Mouse (Mus musculus) 3T3-L1 (cell line): ENCODE results near the gene 1700010B08Rik.

Experiments used
- DNase-seq: peaks from one replicate; pipeline ENCODE4 v3.0.0-alpha.2; 2015; ENCODE audit warnings: low read depth, low spot score

Gene 1700010B08Rik

DNA sequence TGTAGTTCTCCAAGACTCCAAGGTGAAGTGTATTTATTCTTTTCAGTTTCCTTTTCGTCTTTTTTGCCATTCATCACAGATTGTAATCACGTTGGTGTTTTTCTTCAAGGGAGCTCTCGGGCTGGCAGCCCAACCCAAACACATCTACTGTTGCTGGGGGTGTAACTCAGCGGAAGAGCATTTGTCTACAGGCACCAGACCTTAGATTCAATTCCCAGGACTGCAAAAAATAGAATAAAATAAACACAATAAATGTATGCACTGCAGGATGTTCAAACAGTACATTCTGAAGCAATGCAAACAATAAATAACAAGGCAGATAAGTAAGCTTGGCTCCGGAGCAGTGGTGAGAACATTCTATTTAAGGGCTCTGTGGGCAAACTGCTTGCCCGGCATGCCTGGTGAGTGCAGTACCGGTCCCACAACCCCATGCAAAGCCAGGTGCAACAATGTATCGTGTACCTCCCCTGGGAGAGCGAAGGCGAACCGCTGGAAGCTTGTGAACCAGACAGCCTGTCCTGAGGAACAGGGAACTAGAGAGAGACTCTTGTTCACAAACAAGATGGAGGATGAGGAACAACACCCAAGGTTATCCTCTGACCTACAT, 3.1 kb downstream of the 1700010B08Rik start:
- no peak for DNase-seq

DNA sequence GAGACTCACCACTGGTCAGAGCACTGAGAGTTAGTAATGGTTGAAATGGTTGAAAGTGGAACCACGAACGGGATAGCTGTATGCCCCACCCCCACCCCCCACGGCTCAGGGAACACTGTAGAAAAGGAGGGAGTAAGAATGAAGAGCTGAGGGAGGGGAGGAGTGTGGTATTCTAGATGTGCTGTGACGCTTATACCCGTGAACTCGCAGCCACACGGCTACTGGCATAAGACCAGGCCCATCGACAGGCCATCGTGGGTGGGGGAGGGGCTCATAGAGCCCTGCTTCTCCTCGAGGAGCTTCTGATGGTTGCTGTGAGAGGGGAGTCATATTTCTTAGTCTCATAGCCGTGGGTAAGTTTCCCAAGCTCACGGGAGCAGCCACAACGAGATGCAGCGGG, 5.2 kb downstream of the 1700010B08Rik start:
- DNase-seq, result no peak

DNA sequence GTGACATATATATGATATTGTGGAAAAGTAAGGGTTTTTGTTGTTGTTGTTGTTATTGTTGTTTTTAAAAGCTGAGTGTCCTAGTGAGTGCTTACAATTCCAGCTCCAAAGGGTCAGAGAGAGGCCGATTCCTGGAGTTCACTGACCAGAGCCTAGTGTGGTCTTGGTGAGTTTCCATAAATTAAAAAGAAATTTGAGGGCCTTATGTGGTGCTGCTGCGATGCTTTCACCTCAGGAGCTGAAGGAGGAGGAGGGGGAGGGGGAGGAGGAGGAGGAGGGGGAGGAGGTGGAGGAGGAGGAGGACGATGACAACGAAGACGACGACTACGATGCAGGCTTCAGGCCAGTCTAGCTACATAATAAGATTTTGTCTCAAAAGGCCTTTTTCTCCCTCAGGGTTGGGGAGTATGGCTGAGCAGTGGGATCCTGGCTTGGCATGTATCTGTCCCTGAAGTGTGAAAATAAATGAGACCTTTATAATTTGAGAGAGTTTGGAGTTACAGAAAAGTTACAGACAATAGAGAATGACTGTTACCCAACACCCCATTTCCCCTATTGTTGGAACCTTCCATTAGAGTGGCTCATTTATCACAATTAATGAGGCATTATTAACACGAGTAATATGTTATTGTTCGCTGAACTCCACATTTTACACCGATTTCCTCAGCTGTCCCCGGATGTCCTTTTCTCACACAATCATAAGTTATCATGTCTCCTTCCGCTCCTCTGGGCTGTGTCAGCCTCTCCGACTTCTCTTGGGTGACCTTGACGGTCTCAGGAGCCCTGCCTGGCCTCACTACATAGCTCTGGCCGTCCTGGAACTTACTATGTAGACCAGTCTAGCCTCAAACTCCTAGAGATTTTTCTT, 6.0 kb downstream of the 1700010B08Rik start:
- no peak for DNase-seq

DNA sequence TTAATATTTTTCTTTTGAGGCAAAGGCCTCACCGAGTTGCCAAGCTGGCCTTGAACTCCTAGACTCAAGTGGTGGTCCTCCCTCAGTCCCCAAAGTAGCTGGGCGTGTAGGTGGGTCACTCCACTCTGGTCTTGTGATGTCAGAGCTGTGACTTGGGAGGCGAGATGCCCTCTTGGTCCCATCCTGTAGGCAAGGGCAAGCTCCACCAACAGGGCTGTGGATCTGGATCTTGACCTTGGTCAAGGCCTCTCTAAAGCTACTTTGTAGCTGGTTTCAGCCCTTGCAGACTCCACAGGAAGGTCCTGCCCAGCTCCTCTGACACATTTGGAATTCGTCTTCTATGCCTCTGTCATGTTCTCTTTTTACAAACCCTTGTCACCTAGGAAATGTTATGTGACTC, 6.6 kb downstream of the 1700010B08Rik start:
- no peak for DNase-seq

DNA sequence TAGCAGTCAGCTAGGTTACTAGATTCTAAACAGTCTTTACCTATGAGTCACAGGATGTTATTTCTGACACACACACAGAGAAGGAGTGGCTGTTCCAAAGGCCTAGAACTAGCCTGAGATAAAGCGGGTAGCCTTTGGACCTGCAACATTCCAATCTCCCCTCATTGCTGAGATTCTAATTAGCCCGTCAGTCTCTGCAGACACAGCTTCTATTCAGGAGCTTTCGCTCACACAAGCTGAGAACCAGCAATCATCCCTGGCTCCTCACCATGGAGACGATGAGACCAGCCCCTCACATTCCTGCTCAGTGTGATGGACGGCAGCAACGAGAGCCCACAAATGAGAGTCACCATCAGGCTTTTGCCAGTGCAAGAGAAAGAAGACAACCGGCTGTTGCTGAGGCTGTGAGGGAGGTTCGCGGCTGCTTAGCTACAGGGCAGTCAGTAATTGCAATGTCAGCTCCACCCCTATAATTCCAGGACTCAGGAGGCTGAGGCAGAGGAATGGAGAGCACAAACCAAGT, 11.3 kb downstream of the 1700010B08Rik start:
- DNase-seq, result peak; percentile 93

DNA sequence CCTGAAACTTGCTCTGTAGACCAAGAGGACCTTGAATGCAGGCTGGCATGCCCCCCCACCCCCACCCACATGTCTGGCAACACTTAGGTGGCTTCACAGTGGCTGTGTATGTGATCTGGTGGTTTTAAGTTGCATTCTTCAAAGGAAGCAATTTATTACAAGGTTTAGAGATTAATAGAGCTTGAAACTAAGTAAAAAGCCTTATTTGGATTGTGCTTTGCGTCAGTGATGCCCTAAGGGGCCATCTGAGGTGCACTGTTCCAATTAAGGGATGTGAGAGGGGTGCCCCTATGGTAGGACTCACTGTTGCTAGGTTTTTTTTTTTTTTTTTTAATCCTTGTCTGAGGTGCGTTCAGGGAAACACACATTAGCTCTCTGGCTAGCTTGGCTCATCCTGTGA, 15.2 kb downstream of the 1700010B08Rik start:
- DNase-seq, result no peak

DNA sequence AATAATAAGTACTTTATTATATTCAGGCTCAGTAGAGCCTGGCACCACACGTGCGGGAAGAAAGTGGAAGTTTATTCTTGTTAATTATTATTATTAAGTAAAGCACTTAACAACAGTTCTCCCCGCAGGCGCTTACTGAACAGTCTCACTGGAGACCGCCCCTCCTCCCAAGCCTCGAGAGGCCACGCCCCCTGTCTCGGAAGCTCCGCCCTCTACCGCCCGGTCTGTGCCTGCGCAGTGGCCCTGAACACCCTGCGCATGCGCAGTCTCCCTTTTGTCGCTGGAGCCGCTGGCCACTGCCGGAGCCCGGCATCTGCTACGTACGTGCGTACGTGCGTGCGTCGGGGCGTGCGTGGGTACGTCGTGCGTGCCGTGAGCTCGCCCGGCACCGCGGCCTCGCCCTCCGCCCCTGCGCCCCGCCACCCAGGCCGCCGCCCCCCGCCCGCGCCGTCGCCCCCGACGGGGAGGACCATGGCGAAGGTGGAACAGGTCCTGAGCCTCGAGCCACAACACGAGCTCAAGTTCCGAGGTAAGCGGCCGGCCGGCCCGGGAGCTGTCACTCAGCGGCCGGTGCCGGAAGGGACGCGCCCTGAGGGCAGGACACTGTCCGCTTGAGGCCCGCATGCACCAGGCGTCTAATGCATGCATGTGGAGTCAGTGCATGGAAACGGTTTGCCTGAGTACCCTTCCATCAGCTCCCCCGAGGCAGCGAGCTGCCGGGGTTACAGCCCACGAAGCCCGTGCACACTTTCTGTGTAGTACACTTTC, 18.2 kb downstream of the 1700010B08Rik start, which contains the start of gene Vapb:
TSS of gene Vapb (plus strand) at position 290 of the 768 bp plus-strand sequence.
- DNase-seq, result peak; percentile 98

DNA sequence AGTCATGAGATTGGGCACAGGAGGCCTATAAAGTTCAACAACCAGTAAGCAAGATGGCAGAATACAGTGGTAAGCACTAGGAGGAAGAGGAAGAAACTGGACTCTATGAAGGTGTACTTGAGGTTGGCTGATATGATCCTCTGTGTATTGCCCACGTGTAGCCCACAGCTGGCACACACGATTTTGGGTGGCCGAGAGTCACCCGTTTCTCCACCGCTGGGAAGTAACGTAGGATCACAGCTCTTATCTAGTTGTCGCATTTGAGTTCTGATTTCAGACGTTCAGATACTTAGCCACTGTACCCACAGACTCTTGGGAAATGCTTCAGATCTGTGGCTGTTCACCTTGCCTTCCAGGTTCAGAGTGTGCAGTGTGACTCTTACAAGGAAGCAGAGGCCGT, 19.0 kb downstream of the 1700010B08Rik start:
- no peak for DNase-seq

DNA sequence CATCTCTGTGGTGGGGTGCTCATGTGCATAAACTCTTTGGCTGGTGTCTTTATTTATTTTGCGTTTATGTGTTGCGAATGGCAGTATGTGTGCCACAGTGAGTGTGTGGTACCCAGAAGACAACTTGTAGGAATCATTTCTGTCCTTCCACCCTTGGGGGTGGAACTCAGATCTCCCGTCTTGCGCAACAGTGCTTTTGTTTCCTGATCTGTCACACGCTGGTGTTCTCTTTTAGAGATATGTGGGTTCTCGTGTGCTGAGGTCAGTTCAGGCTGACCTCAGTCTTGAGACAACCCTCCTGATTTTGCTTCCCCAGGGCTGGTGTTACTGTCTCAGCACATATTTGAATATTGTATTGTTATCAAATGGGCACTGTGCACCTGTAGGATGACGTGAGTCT, 19.9 kb downstream of the 1700010B08Rik start:
- no peak for DNase-seq

DNA sequence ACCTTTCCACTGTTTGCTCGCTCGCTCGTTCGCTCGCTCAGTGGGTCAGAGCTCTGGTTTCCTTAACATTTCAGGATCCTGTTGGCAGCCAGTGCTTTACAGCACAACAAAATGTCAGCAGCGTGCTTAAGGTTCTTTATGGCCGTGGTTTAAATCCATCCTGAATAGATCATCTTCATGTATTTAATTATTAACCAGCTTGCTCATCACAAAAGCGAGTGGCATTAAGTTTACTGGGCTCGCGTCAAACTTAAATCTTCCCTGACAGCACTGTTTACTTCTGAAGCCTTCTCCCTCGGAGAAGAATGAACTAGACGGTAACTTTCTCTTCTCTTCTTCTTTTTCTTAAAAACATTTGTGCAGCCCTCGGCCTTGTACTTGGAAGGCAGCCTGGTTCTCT, 22.9 kb downstream of the 1700010B08Rik start:
- DNase-seq, result no peak

DNA sequence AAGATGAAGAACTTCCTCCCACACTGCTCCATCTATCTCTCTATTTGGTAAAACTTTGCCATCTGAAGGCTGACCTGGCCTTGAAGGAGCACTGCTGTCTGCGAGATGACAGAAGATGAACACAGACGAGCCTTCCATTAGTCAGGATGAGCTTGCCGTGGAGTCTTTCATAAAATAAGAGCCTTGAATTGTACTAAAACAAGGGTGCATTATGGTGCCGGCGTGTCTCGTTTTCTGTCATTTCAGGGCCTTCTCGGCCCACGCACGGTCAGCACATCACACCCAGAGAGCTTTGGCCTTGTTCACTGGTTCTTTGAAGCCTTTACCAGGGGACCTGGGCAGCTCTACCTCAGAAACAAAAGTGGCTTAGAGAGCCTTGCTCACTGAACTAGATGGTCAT, 23.5 kb downstream of the 1700010B08Rik start:
- DNase-seq, result no peak

DNA sequence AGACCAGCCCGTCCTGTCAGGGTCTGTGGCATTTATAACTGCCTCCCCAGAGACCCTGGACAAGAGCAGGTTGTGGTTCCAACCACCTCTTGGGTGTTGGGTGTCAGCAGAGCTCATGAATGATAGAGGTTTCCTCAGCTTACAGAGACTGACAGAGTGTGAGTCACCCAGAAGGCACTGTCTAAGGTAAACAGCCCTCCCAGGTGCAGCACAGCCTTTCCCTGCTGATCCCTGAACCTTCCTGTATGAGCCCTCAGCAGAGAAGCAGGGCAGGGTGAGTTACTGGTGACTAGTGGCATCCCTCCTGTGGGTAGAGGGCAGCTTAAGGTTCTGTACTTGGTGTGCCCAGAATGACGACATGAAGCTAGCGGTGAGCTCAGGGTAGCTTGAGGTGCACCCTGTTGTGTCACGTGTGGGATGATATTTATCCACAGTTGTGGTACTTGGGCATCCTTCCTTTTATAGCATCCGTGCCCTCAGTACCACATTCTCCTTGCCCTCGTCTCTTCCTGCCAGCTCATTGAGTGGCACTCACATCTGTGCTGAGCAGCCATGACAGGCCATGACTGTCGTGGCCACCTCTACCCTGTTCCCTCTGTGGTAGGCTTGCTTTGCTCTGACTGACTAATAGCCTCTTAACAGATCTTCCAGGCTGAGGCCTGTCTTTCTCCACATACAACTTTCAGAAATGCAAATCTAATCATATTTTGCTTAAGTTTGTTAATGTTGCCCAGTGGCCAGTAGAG, 25.0 kb downstream of the 1700010B08Rik start:
- DNase-seq, result no peak

DNA sequence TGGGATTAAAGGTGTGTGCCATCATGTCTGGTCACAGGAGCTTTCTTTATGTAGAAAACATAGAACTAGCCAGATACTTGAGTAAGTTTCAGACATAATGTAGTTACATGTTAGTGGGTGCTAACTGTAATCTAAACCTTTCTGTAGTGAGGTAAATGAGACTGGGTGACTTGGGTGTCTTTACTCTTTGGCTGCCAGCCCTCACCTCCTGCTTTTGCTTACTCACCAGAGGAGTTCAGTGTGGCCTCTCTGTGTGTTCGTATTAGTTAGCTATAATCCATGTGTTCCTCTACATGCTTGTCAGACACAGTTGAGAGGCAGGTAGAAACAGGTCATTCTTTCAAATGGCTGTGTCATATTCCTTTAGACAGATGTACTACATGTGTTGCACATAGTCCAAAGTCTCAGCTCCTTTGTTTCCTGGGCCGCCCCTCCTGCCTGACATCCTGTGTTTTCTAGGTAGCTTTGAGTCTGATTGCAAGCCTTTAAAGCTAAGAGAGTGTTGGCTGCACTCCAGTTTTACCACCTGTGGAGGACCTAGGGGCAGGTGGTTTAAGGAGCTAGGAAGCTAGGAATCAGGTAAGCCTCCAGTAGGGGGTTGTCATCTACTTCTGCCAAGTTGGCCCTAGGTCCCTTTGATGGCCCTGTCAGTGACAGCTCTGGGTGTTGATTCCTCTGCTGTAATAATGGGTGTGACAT, 29.9 kb downstream of the 1700010B08Rik start:
- DNase-seq, result no peak

DNA sequence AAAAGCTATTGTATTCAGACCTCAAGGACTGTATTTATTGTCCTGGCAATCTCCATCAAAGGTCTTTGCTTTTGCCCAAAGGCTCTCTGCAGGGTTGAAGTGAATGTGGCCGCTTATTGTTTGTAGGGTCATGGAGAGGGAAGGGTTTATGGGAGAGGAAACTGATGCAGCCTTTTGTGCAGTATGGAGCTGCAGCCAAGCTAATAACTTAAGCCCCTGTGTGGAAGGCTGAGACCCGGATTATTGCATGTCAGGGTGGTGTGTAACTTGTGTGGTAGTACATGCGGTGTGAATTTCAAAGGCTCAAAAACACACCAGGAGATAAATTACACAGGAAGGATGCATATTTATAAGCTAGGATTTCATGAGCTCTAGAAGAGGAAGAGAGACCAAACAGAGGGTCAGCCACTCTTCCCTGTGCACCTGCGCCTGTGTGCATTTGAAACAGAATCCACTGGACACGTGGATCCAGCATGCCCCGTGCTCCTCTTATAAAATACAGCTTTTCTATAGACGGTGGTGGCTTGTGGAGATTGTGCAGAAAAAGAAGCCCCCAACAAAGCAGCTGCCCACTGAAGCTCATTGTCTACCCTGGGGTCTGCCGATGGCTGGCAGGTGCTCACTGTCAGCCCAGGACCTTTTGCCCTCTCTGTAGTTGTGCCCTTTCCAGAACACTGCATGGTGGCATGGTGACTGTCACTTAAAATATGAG, 36.4 kb downstream of the 1700010B08Rik start:
- no peak for DNase-seq

DNA sequence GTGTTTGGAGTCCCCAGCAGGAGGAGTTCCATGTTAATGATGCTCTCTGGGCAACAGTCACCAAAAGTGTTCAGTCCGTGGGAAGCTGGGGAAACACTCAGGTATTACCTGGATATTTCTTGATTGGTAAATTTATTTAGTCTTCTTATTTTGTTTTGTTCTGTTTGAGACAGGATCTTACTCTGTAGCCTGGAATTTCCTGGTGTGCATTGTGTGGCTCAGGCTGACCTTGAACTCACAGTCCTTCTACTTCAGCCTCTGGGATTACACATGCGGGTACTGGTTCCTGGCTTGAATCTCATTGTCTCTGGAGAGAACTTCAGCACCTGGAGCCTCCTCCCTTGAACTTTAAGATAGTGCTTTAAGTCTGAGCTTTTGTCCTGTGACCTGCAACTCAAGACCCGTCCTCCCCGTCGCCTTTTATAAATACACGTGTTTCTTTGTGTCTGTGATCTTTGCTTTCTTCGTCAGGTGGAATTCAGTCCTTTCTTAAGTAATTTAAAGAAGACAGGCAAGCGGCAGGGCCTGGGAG, 38.5 kb downstream of the 1700010B08Rik start:
- DNase-seq, result no peak

DNA sequence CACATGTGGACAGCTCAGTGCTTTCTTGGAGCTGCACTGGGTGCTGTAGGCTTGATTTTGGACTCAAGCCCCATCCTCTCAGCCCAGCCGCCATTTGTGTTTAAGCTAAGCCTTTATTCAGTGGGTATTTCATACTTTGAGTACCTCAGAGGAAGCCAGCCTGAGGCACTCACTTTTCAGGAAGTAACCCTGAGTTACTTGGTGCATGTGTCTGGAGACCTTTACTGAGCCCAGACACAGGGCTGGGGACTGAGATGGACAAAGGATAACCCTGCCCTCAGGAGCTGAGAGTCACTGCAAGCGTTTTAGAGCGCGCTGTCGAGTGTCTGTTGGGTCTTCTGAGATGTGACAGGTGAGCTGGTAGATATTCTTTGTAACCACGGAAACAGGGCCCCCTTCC, 41.4 kb downstream of the 1700010B08Rik start:
- DNase-seq, result no peak

DNA sequence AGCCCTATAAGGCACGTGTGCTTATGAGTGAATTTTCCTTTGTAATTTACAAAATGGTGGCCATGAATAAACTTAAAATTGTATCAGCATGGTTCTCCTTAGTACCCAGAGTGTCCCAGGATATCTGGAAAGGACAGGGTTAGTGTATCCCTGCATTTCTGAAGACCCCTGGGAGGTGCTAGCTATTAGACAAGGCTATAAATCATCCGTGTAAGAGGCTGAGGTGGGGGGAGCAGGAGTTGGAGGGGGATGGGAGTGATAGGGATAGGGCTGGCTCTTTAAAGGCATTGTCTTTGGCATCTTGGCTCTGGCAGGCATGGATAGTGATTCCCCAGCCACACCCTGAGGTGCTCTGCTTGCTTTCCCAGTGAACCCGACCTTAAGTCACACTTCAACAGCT, 45.4 kb downstream of the 1700010B08Rik start:
- no peak for DNase-seq

DNA sequence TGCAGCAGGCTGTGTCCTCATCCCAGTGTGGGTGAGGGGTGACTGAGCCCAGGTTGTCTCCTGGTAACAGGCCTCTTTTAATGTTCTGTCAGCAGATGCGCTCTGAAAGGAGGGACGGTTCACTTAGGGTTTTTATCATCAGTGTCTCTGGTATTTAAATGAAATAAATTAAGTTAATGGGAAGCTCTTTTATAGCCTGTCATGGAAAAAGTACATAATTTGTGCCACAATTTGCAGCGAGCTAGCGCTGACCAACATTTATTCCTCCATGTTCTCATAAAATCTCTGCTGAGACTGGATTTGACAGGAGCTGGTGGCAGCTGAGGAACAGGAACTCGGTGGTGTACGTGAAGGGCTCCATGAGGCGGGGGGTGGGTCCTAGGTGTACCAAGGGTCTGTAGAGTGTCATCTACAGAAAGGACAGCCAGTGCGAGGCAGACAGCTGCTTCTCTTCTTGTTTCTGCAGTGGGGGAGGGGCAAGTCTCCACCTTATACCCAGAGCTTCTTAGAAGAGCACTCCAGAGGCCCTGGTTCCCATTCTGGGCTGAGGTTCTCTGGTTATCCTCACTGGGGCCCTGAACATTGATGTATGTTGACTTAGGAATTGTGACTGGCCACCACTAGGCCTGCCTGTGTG, 48.9 kb downstream of the 1700010B08Rik start:
- no peak for DNase-seq

DNA sequence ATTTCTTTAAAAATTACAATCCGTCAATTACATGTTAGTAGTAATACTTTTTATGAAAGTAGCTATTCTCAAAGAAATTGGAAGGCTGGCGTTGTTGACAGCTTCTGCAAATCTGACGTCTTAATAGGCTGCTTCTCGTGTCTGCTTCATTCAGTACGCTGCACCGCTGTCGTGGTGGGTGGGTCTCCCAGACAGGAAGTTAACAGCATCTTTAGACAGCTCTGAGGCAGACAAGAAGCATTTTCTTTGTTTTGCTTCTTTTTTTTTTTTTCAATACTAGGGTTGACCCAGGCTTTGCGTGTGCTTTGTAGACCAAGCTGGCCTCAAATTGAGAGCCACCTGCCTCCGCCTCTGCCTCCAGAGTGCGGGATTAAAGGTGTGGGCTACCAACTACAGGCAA, 50.0 kb downstream of the 1700010B08Rik start:
- DNase-seq, result no peak
